Mouse (Mus musculus) stomach, embryonic 14.5 days (tissue): ENCODE measurements around the gene Lim2. TPM values are rescaled to one million over a fixed set of nuclear protein-coding genes. Genes with fewer than 3 reads are reported as not detected.

Experiments
- ATAC-seq: fragments of 200-750 bp; cut with Nextera tagmentation; 2 replicates; pipeline ENCODE4 v1.8.0; 2017; ENCODE audit warnings: low read depth, moderate TSS enrichment; ENCODE audit not compliant: insufficient number of reproducible peaks, insufficient read depth, low FRiP score
- H3K27ac ChIP-seq: fragments of 300-500 bp; sonication (generic); 2 replicates; pipeline ENCODE4 v1.5.1; 2014; ENCODE audit warnings: mild to moderate bottlenecking, low read length, moderate library complexity, mixed read lengths
- H3K27me3 ChIP-seq: fragments of 300-500 bp; sonication (generic); 2 replicates; pipeline ENCODE4 v1.6.1; 2014; ENCODE audit warnings: low read length, control low read depth, mixed read lengths; ENCODE audit not compliant: control insufficient read depth, insufficient read depth
- H3K36me3 ChIP-seq: fragments of 300-500 bp; sonication (generic); 2 replicates; pipeline ENCODE4 v1.6.1; 2014; ENCODE audit warnings: mild to moderate bottlenecking, control low read depth, low read length, moderate library complexity, mixed read lengths; ENCODE audit not compliant: control insufficient read depth, insufficient read depth
- H3K4me1 ChIP-seq: fragments of 300-500 bp; sonication (generic); 2 replicates; pipeline ENCODE4 v1.6.1; 2014; ENCODE audit warnings: low read length, control low read depth, mixed read lengths; ENCODE audit not compliant: control insufficient read depth, insufficient read depth
- H3K4me2 ChIP-seq: fragments of 300-500 bp; sonication (generic); replicated peaks from 2 replicates; pipeline ENCODE4 v1.6.1; 2014; ENCODE audit warnings: low read depth, low read length, control low read depth
- H3K4me3 ChIP-seq: fragments of 300-500 bp; sonication (generic); 2 replicates; pipeline ENCODE4 v1.5.1; 2014; ENCODE audit warnings: low read depth, low read length, control low read depth
- H3K9ac ChIP-seq: fragments of 300-500 bp; sonication (generic); replicated peaks from 2 replicates; pipeline ENCODE4 v1.6.1; 2014; ENCODE audit warnings: low read depth, mild to moderate bottlenecking, control low read depth, low read length, moderate library complexity, mixed read lengths
- H3K9me3 ChIP-seq: fragments of 300-500 bp; sonication (generic); 2 replicates; pipeline ENCODE4 v1.6.1; 2016; ENCODE audit warnings: low read depth, low read length, control low read depth; ENCODE audit not compliant: control insufficient read depth
- WGBS: fragments of 180-500 bp; shearing (Covaris S2); extraction: QIAGEN DNeasy Blood & Tissue Kit; methylation state at CpG from one replicate; pipeline ENCODE4 v1.1.7; 2014; 5-methylcytosine and 5-hydroxymethylcytosine counted together
- polyA plus RNA-seq: library from polyadenylated mRNA; unstranded; fragments of >200 nt; fragmentation: Nextera tagmentation; extraction: Ambion mirVana; gene quantifications from 2 replicates; pipeline ENCODE4 v1.2.1, GENCODE M21; 2014

The Lim2 gene
- polyA plus RNA-seq, 1 experiment from 2014 or later = not detected

- peak overlapping the region; percentile 39 for H3K4me3 ChIP-seq
- no peaks in the 10 kb centered on the region for H3K36me3 ChIP-seq
- H3K27me3 ChIP-seq = no peaks in the 10 kb centered on the region
- peak; percentile 64 for ATAC-seq
- H3K9me3 ChIP-seq = no peaks in the 10 kb centered on the region
- H3K4me1 ChIP-seq = no peaks in the 10 kb centered on the region
- under 1% methylated on average over 33 of the region's 33 CpGs for WGBS
- H3K4me2 ChIP-seq = peak overlapping the region; percentile 87
- peak overlapping the region; percentile 30; the same call in 1 of the 2 replicates for H3K9ac ChIP-seq
- no peak overlapping the region for H3K27ac ChIP-seq
These were observed 38.7 kb downstream of the Lim2 start for GRCm38 (mm10) chr7:43466099-43466694.

GRCm38 (mm10) chr7:43470373-43470772 is 42.9 kb downstream of the Lim2 start:
- ATAC-seq = no peak
- Histone ChIP-seq H3K36me3 (no peaks in the 10 kb centered on the region), H3K4me1 (no peaks in the 10 kb centered on the region), H3K4me3 (no peak overlapping the region), H3K27me3 (no peaks in the 10 kb centered on the region), H3K9ac (no peak overlapping the region), H3K27ac (no peak overlapping the region), H3K4me2 (no peak overlapping the region), H3K9me3 (no peaks in the 10 kb centered on the region)
- 49% methylated on average over 8 of the region's 8 CpGs for WGBS

GRCm38 (mm10) chr7:43475706-43476105 is 48.2 kb downstream of the Lim2 start:
- H3K36me3 ChIP-seq = no peaks in the 10 kb centered on the region
- 11% methylated on average over 23 of the region's 23 CpGs for WGBS
- H3K9me3 ChIP-seq = no peaks in the 10 kb centered on the region
- H3K4me2 ChIP-seq = no peak overlapping the region
- peaks cover 16% of the 10 kb centered on the region for H3K27me3 ChIP-seq
- no peak overlapping the region for H3K4me3 ChIP-seq
- H3K27ac ChIP-seq = no peak overlapping the region
- no peak overlapping the region for H3K9ac ChIP-seq
- no peak for ATAC-seq
- no peaks in the 10 kb centered on the region for H3K4me1 ChIP-seq

GRCm38 (mm10) chr7:43476376-43476775 is 48.9 kb downstream of the Lim2 start:
- ATAC-seq = peak; percentile 20; the same call in 1 of the 2 replicates
- Histone ChIP-seq H3K36me3 (no peaks in the 10 kb centered on the region), H3K9me3 (no peaks in the 10 kb centered on the region), H3K4me2 (no peak overlapping the region), H3K27ac (no peak overlapping the region), H3K27me3 (peaks cover 16% of the 10 kb centered on the region), H3K9ac (no peak overlapping the region), H3K4me1 (no peaks in the 10 kb centered on the region), H3K4me3 (no peak overlapping the region)
- WGBS = 9% methylated on average over 13 of the region's 13 CpGs

GRCm38 (mm10) chr7:43481191-43481590 is 53.7 kb downstream of the Lim2 start:
- Histone ChIP-seq H3K27ac (no peak overlapping the region), H3K4me3 (no peak overlapping the region), H3K9me3 (no peaks in the 10 kb centered on the region), H3K4me2 (no peak overlapping the region), H3K27me3 (peaks cover 9% of the 10 kb centered on the region; the same call in 1 of the 2 replicates), H3K36me3 (no peaks in the 10 kb centered on the region), H3K9ac (no peak overlapping the region), H3K4me1 (no peaks in the 10 kb centered on the region)
- ATAC-seq = no peak
- 74% methylated on average over 3 of the region's 3 CpGs for WGBS

- 53% methylated on average over 8 of the region's 8 CpGs for WGBS
- H3K4me1 ChIP-seq = no peaks in the 10 kb centered on the region
- H3K4me2 ChIP-seq = no peak overlapping the region
- H3K36me3 ChIP-seq = no peaks in the 10 kb centered on the region
- no peak overlapping the region for H3K27ac ChIP-seq
- peaks cover 4% of the 10 kb centered on the region; the same call in 1 of the 2 replicates for H3K27me3 ChIP-seq
- H3K4me3 ChIP-seq = no peak overlapping the region
- 0 out of 2 replicates have a peak, but pooled peaks have one; percentile 24 for ATAC-seq
- no peaks in the 10 kb centered on the region for H3K9me3 ChIP-seq
- no peak overlapping the region for H3K9ac ChIP-seq
These were observed 54.7 kb downstream of the Lim2 start for GRCm38 (mm10) chr7:43482090-43482716.

GRCm38 (mm10) chr7:43483236-43483635 is 55.8 kb downstream of the Lim2 start:
- 7% methylated on average over 10 of the region's 10 CpGs for WGBS
- ATAC-seq = no peak
- no peaks in the 10 kb centered on the region for H3K9me3 ChIP-seq

More at GRCm38 (mm10) chr7:43483236-43483635, 55.8 kb downstream of the Lim2 start:
- Histone ChIP-seq H3K9ac (no peak overlapping the region), H3K36me3 (no peaks in the 10 kb centered on the region), H3K4me3 (no peak overlapping the region), H3K4me1 (no peaks in the 10 kb centered on the region), H3K4me2 (no peak overlapping the region), H3K27ac (no peak overlapping the region), H3K27me3 (no peaks in the 10 kb centered on the region)
